Mouse (Mus musculus) lung, postnatal 10 days (tissue): ENCODE measurements at regions not wholly inside any gene's neighbourhood (a gene's known extent, or its start where the extent isn't known, plus 50 kb on each side); places are given as distances from the start of the nearest gene placed in this dataset.

ENCODE experiments used
- DNase-seq: peaks from one replicate; pipeline ENCODE4 v3.0.0; 2021

DNA sequence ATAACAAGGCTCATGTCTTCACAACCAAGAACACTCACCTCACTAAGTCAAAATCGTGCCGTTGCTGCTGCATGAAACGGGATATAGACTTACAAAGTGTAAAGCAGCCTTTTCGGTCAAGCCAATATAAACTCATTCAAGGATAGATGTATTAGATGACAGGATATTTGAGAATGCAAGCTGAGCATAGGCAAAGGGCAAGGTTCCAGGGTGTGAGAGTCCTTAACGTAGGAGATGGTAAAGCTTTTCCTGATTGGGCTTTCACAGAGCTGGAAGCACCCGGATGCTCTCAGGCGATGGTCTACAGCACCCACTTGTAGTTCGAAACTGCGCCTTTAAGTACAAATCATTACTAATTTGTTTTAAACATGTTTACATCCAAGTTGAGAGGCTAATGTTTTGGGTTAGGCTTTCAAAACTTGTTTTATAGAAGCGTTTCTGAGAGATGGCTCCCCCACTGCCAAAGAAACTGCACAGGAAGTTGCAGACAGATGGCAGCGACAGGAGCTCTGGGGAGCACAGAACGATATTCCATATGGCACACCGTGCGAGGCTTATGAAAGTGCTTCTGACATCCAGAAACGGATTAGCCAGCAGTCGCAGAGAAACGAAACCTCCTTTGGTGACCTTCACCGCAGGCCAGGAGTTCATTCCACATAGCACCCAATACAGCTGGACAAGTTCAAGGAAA, 54.1 kb upstream of the Rell1 start:
- no peak for DNase-seq

GRCm38 (mm10) chr5:64023324-64023650, 54.6 kb upstream of the Rell1 start:
- DNase-seq = no peak

DNA sequence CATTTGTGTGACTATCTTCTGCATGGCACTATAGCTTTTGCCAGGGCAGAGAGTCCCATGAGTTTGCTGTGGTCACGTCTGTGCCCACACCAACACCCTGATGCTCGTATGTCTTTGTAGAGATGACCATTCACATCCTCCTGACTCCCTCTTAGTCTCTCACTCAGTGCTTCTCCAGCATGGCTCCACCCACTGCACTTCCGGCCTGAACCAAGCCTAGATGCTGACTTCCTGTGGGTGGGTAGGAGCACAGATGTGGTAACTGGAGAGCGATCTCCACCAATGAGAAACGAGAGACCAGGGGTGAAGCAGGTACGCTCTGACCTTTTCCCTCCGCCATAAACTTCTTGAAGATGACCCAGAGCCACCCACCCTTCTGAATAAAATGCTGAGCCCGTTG, 55.7 kb upstream of the Rell1 start:
- DNase-seq = no peak

- no peak for DNase-seq
These were observed 59.0 kb upstream of the Rell1 start for GRCm38 (mm10) chr5:64027733-64028132.

DNA sequence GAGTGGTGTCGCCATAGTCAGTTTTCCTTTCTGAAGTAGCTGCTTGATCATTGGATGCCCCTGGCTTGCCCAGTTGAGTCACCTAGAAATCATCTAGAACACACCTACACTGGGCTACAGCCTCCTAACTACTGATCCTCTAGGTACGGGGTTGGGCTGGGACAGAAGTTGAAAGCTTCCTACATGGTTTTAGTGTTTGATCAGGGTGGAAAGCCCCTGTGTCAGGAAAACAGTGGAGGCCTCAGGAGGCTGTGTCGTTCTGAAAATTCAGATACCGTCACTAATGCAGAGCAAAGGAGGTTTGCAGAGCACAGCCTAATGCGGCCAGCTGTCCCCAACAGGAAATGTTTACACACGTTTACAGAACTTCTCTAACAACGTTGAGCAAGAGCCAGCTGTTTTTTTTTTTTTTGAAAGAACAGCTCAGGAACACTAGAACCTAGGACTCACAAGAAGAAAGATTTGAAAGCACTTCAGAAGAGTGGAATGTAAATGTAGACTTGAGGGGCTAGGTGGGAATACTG, 61.0 kb upstream of the Rell1 start:
- peak; percentile 29 for DNase-seq

DNA sequence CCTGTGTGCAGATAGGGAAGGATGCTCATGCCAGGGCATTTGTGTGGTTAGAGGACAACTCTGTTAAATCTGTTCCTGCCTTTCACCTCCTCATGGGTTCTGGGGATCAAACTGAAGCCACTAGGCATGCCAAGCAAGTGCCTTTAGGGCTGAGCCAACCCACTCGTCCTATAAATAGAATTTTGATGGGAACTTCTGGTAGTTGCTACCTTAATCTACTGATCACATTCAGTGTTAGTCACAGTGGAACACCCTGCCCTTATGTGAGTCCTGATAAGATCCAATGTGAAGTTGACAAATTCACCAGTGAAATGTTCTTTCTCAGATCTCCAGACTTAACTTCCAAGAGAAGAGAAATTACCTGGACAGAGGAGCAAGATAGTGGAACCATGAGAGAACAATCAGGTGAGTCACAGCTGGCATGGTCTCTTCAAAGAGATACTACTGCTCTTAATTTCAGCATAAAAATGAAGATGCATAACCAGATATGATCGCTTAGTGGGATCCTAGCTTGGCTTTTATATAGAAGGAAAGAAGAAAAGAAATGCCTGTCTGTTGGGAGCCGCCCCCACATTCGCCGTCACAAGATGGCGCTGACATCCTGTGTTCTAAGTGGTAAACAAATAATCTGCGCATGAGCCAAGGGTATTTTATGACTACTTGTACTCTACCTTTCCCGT, 61.7 kb upstream of the Rell1 start:
- DNase-seq = peak; percentile 29

DNA sequence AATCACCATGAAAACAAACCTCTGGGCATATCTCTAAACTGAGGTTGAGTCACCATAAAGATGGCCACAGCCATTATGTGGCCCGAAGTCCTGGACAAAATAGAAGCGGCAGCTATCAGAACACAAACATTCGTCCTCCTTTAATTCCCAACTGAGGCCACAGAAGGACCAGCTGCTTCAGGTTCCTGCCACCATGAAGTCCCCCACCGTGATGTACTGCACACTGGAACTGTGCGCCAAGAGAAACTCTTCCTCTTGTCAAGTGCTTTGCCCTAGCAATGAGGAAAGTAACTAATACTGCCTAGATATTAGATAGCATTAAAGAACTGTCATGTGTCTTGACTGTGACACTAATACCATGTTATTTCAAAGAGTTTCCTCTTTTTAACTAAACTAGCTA, 54.4 kb upstream of the Pgm2 start:
- no peak for DNase-seq

DNA sequence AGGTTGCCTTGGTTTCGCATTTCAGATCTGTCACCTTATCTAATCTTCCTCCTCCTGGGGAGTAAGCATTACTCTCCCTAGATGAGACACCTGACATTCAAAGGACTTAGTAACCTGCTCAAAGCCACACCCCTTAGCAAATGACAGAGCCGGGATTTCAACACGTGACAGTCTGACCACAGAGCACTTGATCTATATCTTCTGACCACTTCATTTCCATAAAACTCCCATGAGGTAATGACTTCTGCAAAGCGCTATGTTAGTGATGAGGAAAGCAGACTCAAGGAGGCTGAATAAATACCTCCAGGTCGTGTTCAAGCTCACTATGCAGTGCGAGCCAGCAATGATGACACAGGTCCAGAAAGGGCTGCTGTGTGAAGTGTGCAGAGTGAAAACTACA, 52.1 kb upstream of the Pgm2 start:
- peak; percentile 18 for DNase-seq
